Mouse (Mus musculus) heart, embryonic 12.5 days (tissue): Measurements from ENCODE around the gene Mgrn1. TPM values are rescaled to one million over a fixed set of nuclear protein-coding genes. Genes with fewer than 3 reads are reported as not detected.
A peak's percentile ranks its signal among the peaks of the same experiment; 100 is the strongest.

Experiments used
- ATAC-seq: fragments of 200-750 bp; cut with Nextera tagmentation; 2 replicates; pipeline ENCODE4 v1.8.0; 2017; ENCODE audit warnings: moderate TSS enrichment, moderate library complexity; ENCODE audit not compliant: insufficient number of reproducible peaks, low FRiP score
- H3K27ac ChIP-seq: fragments of 300-500 bp; sonication (generic); 2 replicates; pipeline ENCODE4 v1.5.1; 2016; ENCODE audit warnings: mild to moderate bottlenecking, moderate library complexity; ENCODE audit not compliant: poor library complexity, severe bottlenecking
- H3K27me3 ChIP-seq: fragments of 300-500 bp; sonication (generic); replicated peaks from 2 replicates; pipeline ENCODE4 v1.6.1; 2016; ENCODE audit warnings: mild to moderate bottlenecking, moderate library complexity
- H3K36me3 ChIP-seq: fragments of 300-500 bp; sonication (generic); 2 replicates; pipeline ENCODE4 v1.6.1; 2016; ENCODE audit warnings: mild to moderate bottlenecking, moderate library complexity
- H3K4me1 ChIP-seq: fragments of 300-500 bp; sonication (generic); replicated peaks from 2 replicates; pipeline ENCODE4 v1.6.1; 2016; ENCODE audit warnings: mild to moderate bottlenecking
- H3K4me2 ChIP-seq: fragments of 300-500 bp; sonication (generic); 2 replicates; pipeline ENCODE4 v1.6.1; 2016; ENCODE audit warnings: mild to moderate bottlenecking, moderate library complexity
- H3K4me3 ChIP-seq: fragments of 300-500 bp; sonication (generic); 2 replicates; pipeline ENCODE4 v1.5.1; 2016; ENCODE audit warnings: mild to moderate bottlenecking
- H3K9ac ChIP-seq: fragments of 300-500 bp; sonication (generic); 2 replicates; pipeline ENCODE4 v1.6.1; 2016; ENCODE audit warnings: mild to moderate bottlenecking, moderate library complexity
- H3K9me3 ChIP-seq: fragments of 300-500 bp; sonication (generic); replicated peaks from 2 replicates; pipeline ENCODE4 v1.6.1; 2016; ENCODE audit warnings: mild to moderate bottlenecking, moderate library complexity
- WGBS: fragments of 180-500 bp; shearing (Covaris S2); methylation state at CpG from one replicate; pipeline ENCODE4 v1.1.7; 2016; 5-methylcytosine and 5-hydroxymethylcytosine counted together
- polyA plus RNA-seq: library from polyadenylated mRNA; unstranded; fragments of >200 nt; fragmentation: Nextera tagmentation; extraction: Ambion mirVana; gene quantifications from 2 replicates; pipeline ENCODE4 v1.2.1, GENCODE M21; 2016

Gene Mgrn1
- polyA plus RNA-seq, 1 experiment from 2014 or later = 114 TPM

- Histone ChIP-seq H3K9me3 (no peaks in the 10 kb centered on the region), H3K27ac (no peak overlapping the region), H3K36me3 (peaks cover 80% of the 10 kb centered on the region), H3K4me2 (no peak overlapping the region), H3K4me1 (0 out of 2 replicates have a peak, but pooled peaks cover under 1% of the 10 kb centered on the region), H3K9ac (no peak overlapping the region), H3K27me3 (no peaks in the 10 kb centered on the region), H3K4me3 (no peak overlapping the region)
- 71% methylated on average over 4 of the region's 4 CpGs for WGBS
- no peak for ATAC-seq
Measured at GRCm38 (mm10) chr16:4945415-4945814, 59.4 kb downstream of the Mgrn1 start.

- Histone ChIP-seq H3K4me2 (no peak overlapping the region), H3K36me3 (peaks cover 79% of the 10 kb centered on the region), H3K4me1 (no peaks in the 10 kb centered on the region), H3K9ac (no peak overlapping the region), H3K9me3 (no peaks in the 10 kb centered on the region), H3K4me3 (no peak overlapping the region), H3K27me3 (no peaks in the 10 kb centered on the region), H3K27ac (no peak overlapping the region)
- no peak for ATAC-seq
- 90% methylated on average over 3 of the region's 3 CpGs for WGBS
Measured at GRCm38 (mm10) chr16:4946155-4946554, 60.1 kb downstream of the Mgrn1 start.

GRCm38 (mm10) chr16:4947378-4947777 lies 61.3 kb downstream of the Mgrn1 start:
- ATAC-seq = no peak
- H3K36me3 ChIP-seq = peaks cover 75% of the 10 kb centered on the region

GRCm38 (mm10) chr16:4956609-4957008 lies 70.6 kb downstream of the Mgrn1 start:
- no peak overlapping the region for H3K9ac ChIP-seq
- no peak for ATAC-seq
- no peaks in the 10 kb centered on the region for H3K27me3 ChIP-seq
- H3K27ac ChIP-seq = no peak overlapping the region
- no peaks in the 10 kb centered on the region for H3K9me3 ChIP-seq
- 90% methylated on average over 3 of the region's 3 CpGs for WGBS
- H3K4me2 ChIP-seq = no peak overlapping the region
- no peaks in the 10 kb centered on the region for H3K4me1 ChIP-seq
- H3K36me3 ChIP-seq = peaks cover 69% of the 10 kb centered on the region
- no peak overlapping the region for H3K4me3 ChIP-seq

More at GRCm38 (mm10) chr16:4947378-4947777, 61.3 kb downstream of the Mgrn1 start:
- Histone ChIP-seq H3K4me3 (no peak overlapping the region), H3K27ac (no peak overlapping the region), H3K4me1 (no peaks in the 10 kb centered on the region), H3K9ac (no peak overlapping the region), H3K9me3 (no peaks in the 10 kb centered on the region), H3K4me2 (no peak overlapping the region), H3K27me3 (no peaks in the 10 kb centered on the region)
- 91% methylated on average over 4 of the region's 4 CpGs for whole genome bisulfite sequencing

GRCm38 (mm10) chr16:4957446-4957845 lies 71.4 kb downstream of the Mgrn1 start:
- Histone ChIP-seq H3K36me3 (peaks cover 64% of the 10 kb centered on the region), H3K4me2 (no peak overlapping the region), H3K27me3 (no peaks in the 10 kb centered on the region), H3K9ac (no peak overlapping the region), H3K9me3 (no peaks in the 10 kb centered on the region), H3K27ac (no peak overlapping the region), H3K4me1 (peaks cover 4% of the 10 kb centered on the region), H3K4me3 (no peak overlapping the region)
- no peak for ATAC-seq
- WGBS = 87% methylated on average over 3 of the region's 3 CpGs

GRCm38 (mm10) chr16:4960260-4960659 lies 74.2 kb downstream of the Mgrn1 start:
- H3K4me3 ChIP-seq = no peak overlapping the region
- no peak overlapping the region for H3K4me2 ChIP-seq
- H3K4me1 ChIP-seq = peaks cover 16% of the 10 kb centered on the region
- no peaks in the 10 kb centered on the region for H3K27me3 ChIP-seq
- no peak for ATAC-seq
- no peaks in the 10 kb centered on the region for H3K9me3 ChIP-seq
- 86% methylated on average over 8 of the region's 8 CpGs for WGBS
- H3K36me3 ChIP-seq = peaks cover 37% of the 10 kb centered on the region
- no peak overlapping the region for H3K9ac ChIP-seq
- no peak overlapping the region for H3K27ac ChIP-seq

- peak overlapping the region; percentile 88 for H3K4me2 ChIP-seq
- no peak for ATAC-seq
- peak overlapping the region; percentile 85 for H3K9ac ChIP-seq
- no peaks in the 10 kb centered on the region for H3K9me3 ChIP-seq
- peaks cover 11% of the 10 kb centered on the region; the same call in 1 of the 2 replicates for H3K36me3 ChIP-seq
- peak overlapping the region; percentile 69 for H3K4me3 ChIP-seq
- H3K4me1 ChIP-seq = peaks cover 17% of the 10 kb centered on the region
- no peaks in the 10 kb centered on the region for H3K27me3 ChIP-seq
- no peak overlapping the region for H3K27ac ChIP-seq
- WGBS = 38% methylated on average over 9 of the region's 9 CpGs
Measured at GRCm38 (mm10) chr16:4963346-4963745, 77.3 kb downstream of the Mgrn1 start.

GRCm38 (mm10) chr16:4963797-4964709 lies 78.0 kb downstream of the Mgrn1 start, which contains the start of gene Anks3:
TSS of gene Anks3 (minus strand) at chr16:4964205.
- Histone ChIP-seq H3K36me3 (peaks cover 10% of the 10 kb centered on the region; the same call in 1 of the 2 replicates), H3K4me1 (peaks cover 17% of the 10 kb centered on the region), H3K4me3 (peak within 1 kb of the TSS; percentile 69), H3K4me2 (peak within 1 kb of the TSS; percentile 88), H3K9ac (peak within 1 kb of the TSS; percentile 85), H3K27me3 (no peaks in the 10 kb centered on the region), H3K27ac (peak within 1 kb of the TSS; percentile 24), H3K9me3 (no peaks in the 10 kb centered on the region)
- under 1% methylated on average over 76 of the region's 76 CpGs for WGBS
- ATAC-seq = peak; percentile 98

- Histone ChIP-seq H3K27ac (peak overlapping the region; percentile 6; the same call in 1 of the 2 replicates), H3K4me2 (peak overlapping the region; percentile 88), H3K27me3 (no peaks in the 10 kb centered on the region), H3K36me3 (peaks cover 5% of the 10 kb centered on the region; the same call in 1 of the 2 replicates), H3K9me3 (no peaks in the 10 kb centered on the region), H3K4me3 (peak overlapping the region; percentile 69), H3K4me1 (peaks cover 17% of the 10 kb centered on the region), H3K9ac (peak overlapping the region; percentile 77)
- ATAC-seq = peak; percentile 3
- WGBS = 25% methylated on average over 13 of the region's 13 CpGs
Measured at GRCm38 (mm10) chr16:4964731-4965391, 78.8 kb downstream of the Mgrn1 start.

GRCm38 (mm10) chr16:4965392-4966129 lies 79.5 kb downstream of the Mgrn1 start:
- H3K27me3 ChIP-seq = no peaks in the 10 kb centered on the region
- no peak overlapping the region for H3K27ac ChIP-seq
- no peak for ATAC-seq
- peak overlapping the region; percentile 69; the same call in 1 of the 2 replicates for H3K4me3 ChIP-seq
- H3K4me1 ChIP-seq = peaks cover 17% of the 10 kb centered on the region
- H3K4me2 ChIP-seq = peak overlapping the region; percentile 88
- no peaks in the 10 kb centered on the region for H3K36me3 ChIP-seq
- 83% methylated on average over 8 of the region's 8 CpGs for WGBS
- H3K9ac ChIP-seq = no peak overlapping the region
- no peaks in the 10 kb centered on the region for H3K9me3 ChIP-seq
